Mouse (Mus musculus) lung, postnatal 0 days (tissue): ENCODE measurements at regions not wholly inside any gene's neighbourhood (a gene's known extent, or its start where the extent isn't known, plus 50 kb on each side); places are given as distances from the start of the nearest gene placed in this dataset.

Experiments used
- CTCF ChIP-seq: IDR thresholded peaks from 2 replicates; pipeline ENCODE4 v1.5.1; 2016; ENCODE audit warnings: antibody characterized with exemption, mild to moderate bottlenecking
- EP300 ChIP-seq: IDR thresholded peaks from 2 replicates; pipeline ENCODE4 v1.6.1; 2016; ENCODE audit warnings: antibody characterized with exemption, mild to moderate bottlenecking, control low read depth

DNA sequence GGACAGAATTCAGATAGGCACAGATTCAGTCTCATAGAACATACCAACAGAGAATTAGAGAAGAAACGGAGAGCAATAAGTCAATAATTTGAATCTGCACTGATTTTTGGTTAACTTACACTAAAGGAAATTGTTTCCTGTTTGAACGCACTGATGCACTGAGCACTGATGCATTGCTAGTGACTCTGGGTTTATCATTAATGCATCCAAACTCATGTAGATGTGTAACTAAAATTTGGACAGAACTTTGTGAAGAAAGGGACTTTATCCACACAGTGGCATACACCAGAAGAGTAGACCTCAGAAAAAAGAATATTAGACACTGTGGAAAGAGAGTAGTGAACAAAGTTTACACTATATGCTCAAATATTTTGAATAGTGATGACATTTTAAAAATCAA is 364.2 kb downstream of the Casp12 start:
- no peak for TF ChIP-seq CTCF
- TF ChIP-seq EP300 = no peak
